Mouse (Mus musculus) liver, embryonic 16.5 days (tissue): ENCODE results near the gene Ifit2. TPM values are rescaled to one million over a fixed set of nuclear protein-coding genes. Genes with fewer than 3 reads are reported as not detected.

Experiments used
- ATAC-seq: fragments of 200-750 bp; cut with Nextera tagmentation; 2 replicates; pipeline ENCODE4 v1.8.0; 2017; ENCODE audit warnings: low read depth, mild to moderate bottlenecking, moderate number of reproducible peaks, moderate library complexity
- H3K27ac ChIP-seq: fragments of 300-500 bp; sonication (generic); 2 replicates; pipeline ENCODE4 v1.5.1; 2014; ENCODE audit warnings: mild to moderate bottlenecking, low read length
- H3K27me3 ChIP-seq: fragments of 300-500 bp; sonication (generic); 2 replicates; pipeline ENCODE4 v1.6.1; 2014; ENCODE audit warnings: low read depth, low read length, mixed read lengths; ENCODE audit not compliant: control insufficient read depth, insufficient read depth
- H3K36me3 ChIP-seq: fragments of 300-500 bp; sonication (generic); 2 replicates; pipeline ENCODE4 v1.6.1; 2014; ENCODE audit warnings: mild to moderate bottlenecking; ENCODE audit not compliant: control insufficient read depth, insufficient read depth
- H3K4me1 ChIP-seq: fragments of 300-500 bp; sonication (generic); 2 replicates; pipeline ENCODE4 v1.6.1; 2014; ENCODE audit warnings: low read depth, low read length, mixed read lengths; ENCODE audit not compliant: control insufficient read depth
- H3K4me2 ChIP-seq: fragments of 300-500 bp; sonication (generic); 2 replicates; pipeline ENCODE4 v1.6.1; 2014; ENCODE audit warnings: low read depth, low read length, mixed read lengths
- H3K4me3 ChIP-seq: fragments of 300-500 bp; sonication (generic); 2 replicates; pipeline ENCODE4 v1.5.1; 2014; ENCODE audit warnings: low read depth, mild to moderate bottlenecking, low read length
- H3K9ac ChIP-seq: fragments of 300-500 bp; sonication (generic); 2 replicates; pipeline ENCODE4 v1.6.1; 2014; ENCODE audit warnings: low read depth, low read length
- H3K9me3 ChIP-seq: fragments of 300-500 bp; sonication (generic); replicated peaks from 2 replicates; pipeline ENCODE4 v1.6.1; 2016; ENCODE audit warnings: low read length; ENCODE audit not compliant: control insufficient read depth
- WGBS: fragments of 180-500 bp; shearing (Covaris S2); extraction: QIAGEN DNeasy Blood & Tissue Kit; methylation state at CpG from one replicate; pipeline ENCODE4 v1.1.7; 2014; ENCODE audit not compliant: insufficient replicate concordance; 5-methylcytosine and 5-hydroxymethylcytosine counted together
- polyA plus RNA-seq: library from polyadenylated mRNA; unstranded; fragments of >200 nt; fragmentation: Nextera tagmentation; extraction: Ambion mirVana; gene quantifications from 2 replicates; pipeline ENCODE4 v1.2.1, GENCODE M21; 2015

The Ifit2 gene
- polyA plus RNA-seq, 1 experiment from 2014 or later: 2.8 TPM

DNA sequence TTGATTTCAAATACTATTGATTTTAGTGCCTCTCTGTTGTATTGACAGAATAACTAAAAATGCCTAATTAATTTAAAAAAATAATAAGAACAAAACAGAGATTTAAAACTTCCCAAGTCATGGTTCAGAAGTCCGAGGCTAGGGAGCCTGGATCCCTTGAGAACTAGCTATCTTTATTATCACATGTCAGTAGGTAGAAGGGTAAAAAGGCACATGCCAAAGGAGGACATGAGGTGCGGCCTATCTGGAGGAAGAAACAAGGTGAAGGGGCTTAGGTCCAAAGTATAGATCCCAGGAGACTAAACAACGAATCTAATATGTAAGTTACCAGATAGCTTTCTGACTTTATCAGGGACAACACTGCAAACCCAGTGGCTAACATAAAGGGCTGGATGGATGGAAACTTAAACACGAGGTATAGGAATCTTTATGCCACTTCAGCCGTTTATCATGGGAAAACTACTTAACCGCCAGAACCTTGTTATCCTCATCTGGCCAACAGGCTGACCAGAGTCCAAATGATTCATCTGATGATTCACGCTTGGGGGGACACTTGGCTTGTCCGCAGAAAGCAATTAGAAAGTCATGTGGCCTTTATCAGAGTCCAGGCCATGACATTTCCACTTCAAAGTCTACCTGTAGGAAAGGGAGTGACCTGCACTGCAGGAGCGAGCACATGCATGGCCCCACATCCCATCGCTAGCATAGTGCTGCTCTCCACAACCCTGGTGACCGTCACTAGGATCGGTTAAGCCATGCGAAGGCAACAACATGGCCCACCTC is 32.5 kb upstream of the Ifit2 start:
- no peak overlapping the region for H3K4me2 ChIP-seq
- H3K36me3 ChIP-seq: no peaks in the 10 kb centered on the region
- H3K4me1 ChIP-seq: peaks cover 6% of the 10 kb centered on the region
- H3K9ac ChIP-seq: no peak overlapping the region
- no peaks in the 10 kb centered on the region for H3K27me3 ChIP-seq
- ATAC-seq: no peak
- H3K27ac ChIP-seq: no peak overlapping the region
- no peak overlapping the region for H3K4me3 ChIP-seq
- WGBS: 69% methylated on average over 13 of the region's 13 CpGs
- H3K9me3 ChIP-seq: no peaks in the 10 kb centered on the region

DNA sequence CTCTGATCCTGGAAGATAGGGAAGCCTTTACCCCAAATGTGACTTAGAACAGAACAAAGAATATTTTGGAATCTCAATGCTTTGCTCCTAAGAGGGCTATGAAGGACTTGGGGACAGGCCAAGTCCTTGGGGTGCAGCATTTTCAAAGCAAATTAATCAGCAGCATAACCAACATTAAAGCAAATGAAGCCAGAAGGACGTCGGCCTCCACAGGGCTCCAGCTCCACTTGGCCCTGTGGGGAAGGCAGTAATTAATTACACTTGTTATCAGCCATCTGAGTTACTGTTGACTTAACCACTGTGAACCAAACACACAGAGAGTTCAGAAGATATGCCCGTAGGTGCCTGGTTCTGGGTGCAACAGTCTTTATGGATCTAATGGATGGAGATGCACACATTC is 31.7 kb upstream of the Ifit2 start:
- H3K4me1 ChIP-seq: peaks cover 6% of the 10 kb centered on the region
- WGBS: 57% methylated on average over 3 of the region's 3 CpGs
- no peak for ATAC-seq
- no peak overlapping the region for H3K9ac ChIP-seq
- no peak overlapping the region for H3K4me3 ChIP-seq
- H3K4me2 ChIP-seq: no peak overlapping the region
- H3K27me3 ChIP-seq: no peaks in the 10 kb centered on the region
- no peak overlapping the region for H3K27ac ChIP-seq
- no peaks in the 10 kb centered on the region for H3K9me3 ChIP-seq
- H3K36me3 ChIP-seq: no peaks in the 10 kb centered on the region

DNA sequence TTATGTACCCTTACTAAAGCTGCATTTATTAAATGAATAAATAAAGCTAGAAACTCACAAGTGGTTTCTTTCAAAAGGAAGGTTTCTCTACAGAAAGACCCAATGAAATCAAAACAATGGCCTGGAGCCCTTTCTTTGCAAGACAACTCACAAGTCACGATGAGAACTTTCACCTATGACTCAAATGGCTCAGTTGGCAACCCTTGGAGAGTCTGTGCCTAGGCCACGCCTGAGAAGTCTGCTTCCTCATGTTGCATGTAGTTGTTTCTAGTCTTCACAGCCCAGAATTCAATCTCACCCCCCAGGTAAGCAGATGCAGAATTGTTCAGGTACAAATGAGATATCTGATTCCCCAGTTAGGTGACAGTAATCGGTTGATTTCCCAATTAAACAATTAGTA is 30.8 kb upstream of the Ifit2 start:
- no peak overlapping the region for H3K4me3 ChIP-seq
- WGBS: 62% methylated on average over 3 of the region's 3 CpGs
- no peak for ATAC-seq
- no peak overlapping the region for H3K4me2 ChIP-seq
- H3K36me3 ChIP-seq: no peaks in the 10 kb centered on the region
- H3K4me1 ChIP-seq: peaks cover 6% of the 10 kb centered on the region
- no peaks in the 10 kb centered on the region for H3K27me3 ChIP-seq
- no peak overlapping the region for H3K9ac ChIP-seq
- no peaks in the 10 kb centered on the region for H3K9me3 ChIP-seq
- H3K27ac ChIP-seq: no peak overlapping the region

DNA sequence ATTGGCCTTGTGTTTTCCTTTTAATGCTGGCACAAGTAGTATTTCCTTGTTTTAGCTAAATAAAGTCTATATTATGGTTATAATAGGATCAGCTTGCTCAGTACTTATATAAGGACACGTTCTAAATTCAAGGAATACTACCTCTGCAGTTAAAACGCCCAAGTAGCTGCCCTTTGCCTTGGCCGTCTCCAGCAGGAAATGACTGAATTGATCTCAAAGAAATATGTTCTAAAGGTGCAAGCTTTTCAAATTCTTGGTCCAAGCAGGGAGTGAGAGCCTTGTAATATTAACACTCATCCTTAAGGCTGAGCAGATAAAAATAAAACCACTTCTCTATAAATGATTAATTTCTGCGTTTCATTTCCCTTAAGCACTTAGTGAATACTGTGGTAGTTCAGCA is 30.4 kb upstream of the Ifit2 start:
- H3K4me3 ChIP-seq: no peak overlapping the region
- H3K9ac ChIP-seq: no peak overlapping the region
- no peaks in the 10 kb centered on the region for H3K27me3 ChIP-seq
- H3K4me1 ChIP-seq: peaks cover 6% of the 10 kb centered on the region
- 65% methylated on average over 4 of the region's 4 CpGs for WGBS
- H3K4me2 ChIP-seq: no peak overlapping the region
- ATAC-seq: no peak
- H3K9me3 ChIP-seq: no peaks in the 10 kb centered on the region
- no peaks in the 10 kb centered on the region for H3K36me3 ChIP-seq
- H3K27ac ChIP-seq: no peak overlapping the region

DNA sequence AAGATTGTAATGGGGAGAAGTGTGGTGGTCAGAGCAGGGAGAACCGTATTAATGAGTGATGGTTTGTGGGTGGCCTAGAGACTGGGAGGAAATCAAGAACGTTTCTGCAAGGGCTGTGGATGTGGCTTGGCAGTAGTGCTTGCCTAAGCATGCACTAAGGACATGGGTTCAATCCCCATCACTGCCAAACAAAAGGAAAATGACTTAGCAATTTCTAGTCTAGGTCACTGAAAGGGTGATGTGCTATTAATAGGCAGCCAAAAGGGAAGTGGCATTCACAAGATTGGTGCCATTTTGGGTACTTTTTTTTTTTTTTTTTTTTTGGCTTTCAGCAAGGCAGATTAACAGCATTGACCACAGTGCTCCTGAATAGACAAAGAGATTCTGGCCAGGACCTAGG is 29.1 kb upstream of the Ifit2 start:
- no peak overlapping the region for H3K4me3 ChIP-seq
- H3K36me3 ChIP-seq: no peaks in the 10 kb centered on the region
- H3K9me3 ChIP-seq: no peaks in the 10 kb centered on the region
- no peaks in the 10 kb centered on the region for H3K27me3 ChIP-seq
- peaks cover 6% of the 10 kb centered on the region for H3K4me1 ChIP-seq
- no peak overlapping the region for H3K9ac ChIP-seq
- ATAC-seq: no peak
- 37% methylated on average over 2 of the region's 2 CpGs for WGBS
- H3K27ac ChIP-seq: no peak overlapping the region
- H3K4me2 ChIP-seq: no peak overlapping the region

DNA sequence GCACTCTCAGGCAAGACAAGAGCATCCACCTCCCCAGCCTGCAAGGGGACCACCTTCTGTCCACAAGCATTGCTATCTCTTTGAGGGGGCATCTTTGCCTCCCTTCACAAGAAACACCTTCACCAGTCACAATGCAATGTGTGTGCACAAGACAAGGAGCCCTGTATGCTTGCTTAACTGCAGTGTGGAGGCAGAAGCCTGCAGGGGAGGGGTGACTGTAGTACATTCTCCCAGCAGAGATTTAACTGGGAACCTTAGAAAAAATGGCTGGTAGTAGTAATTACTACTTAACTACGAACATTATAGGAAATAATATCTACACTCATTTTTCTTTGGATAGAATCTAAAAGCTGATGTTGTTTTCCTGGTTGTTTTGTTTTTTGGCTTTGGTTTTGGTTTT is 28.5 kb upstream of the Ifit2 start:
- Histone ChIP-seq H3K4me1 (peaks cover 6% of the 10 kb centered on the region), H3K9ac (no peak overlapping the region), H3K4me3 (no peak overlapping the region), H3K4me2 (no peak overlapping the region), H3K36me3 (no peaks in the 10 kb centered on the region), H3K9me3 (no peaks in the 10 kb centered on the region), H3K27me3 (no peaks in the 10 kb centered on the region), H3K27ac (no peak overlapping the region)
- no peak for ATAC-seq
- 68% methylated on average over 1 of the region's 1 CpGs for WGBS

DNA sequence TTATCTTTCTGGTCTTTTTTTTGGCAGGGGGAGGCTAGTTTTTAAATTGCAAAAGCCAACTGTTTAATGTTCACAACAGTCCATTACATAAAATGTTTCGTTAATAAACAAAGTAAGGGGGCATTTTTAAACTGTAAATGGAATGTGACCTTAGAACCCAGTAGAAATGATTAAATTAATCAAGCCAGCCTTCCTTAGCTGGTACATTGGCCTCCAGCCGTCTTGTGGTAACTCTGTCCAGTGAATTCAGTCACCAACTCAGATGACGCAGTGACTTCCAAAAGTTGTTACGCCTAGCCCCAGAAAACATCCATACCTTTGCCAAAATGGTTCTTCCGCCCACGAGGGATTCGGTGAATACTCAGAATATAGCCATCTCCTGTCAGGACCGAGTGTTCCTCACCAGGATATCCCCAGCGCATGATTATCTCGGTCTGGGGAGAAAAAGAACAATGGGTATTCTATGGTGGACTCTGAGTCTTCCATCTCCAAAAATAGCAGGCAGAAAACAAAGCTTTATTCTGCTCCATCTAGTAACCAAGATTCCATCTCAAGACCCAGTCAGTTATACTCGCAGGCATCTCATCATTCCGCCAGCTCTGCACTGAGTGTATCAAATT is 27.3 kb upstream of the Ifit2 start:
- H3K4me2 ChIP-seq: no peak overlapping the region
- no peaks in the 10 kb centered on the region for H3K9me3 ChIP-seq
- H3K4me3 ChIP-seq: no peak overlapping the region
- H3K36me3 ChIP-seq: no peaks in the 10 kb centered on the region
- no peaks in the 10 kb centered on the region for H3K27me3 ChIP-seq
- 74% methylated on average over 12 of the region's 12 CpGs for WGBS
- no peak overlapping the region for H3K9ac ChIP-seq
- no peak for ATAC-seq
- H3K27ac ChIP-seq: no peak overlapping the region
- peaks cover 3% of the 10 kb centered on the region; the same call in 1 of the 2 replicates for H3K4me1 ChIP-seq

DNA sequence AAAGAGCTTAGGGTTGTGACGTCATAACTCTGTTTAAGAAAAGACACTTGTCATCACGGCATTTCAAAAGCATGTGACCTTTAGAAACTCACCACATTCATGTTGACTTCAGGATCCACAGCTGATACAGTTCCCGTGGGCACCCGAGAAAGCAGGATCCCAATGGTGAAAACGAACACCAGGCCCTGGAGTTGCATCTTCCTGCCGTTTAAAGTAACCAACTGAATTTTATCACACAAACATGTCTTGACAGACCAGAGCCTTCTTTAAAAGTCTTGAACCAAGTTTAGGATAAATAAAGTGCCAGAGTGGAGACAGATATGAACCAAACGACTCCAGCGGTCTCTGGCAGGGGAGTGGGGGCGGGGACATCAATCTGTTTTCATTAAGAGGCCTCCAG is 25.8 kb upstream of the Ifit2 start:
- WGBS: 51% methylated on average over 9 of the region's 9 CpGs
- no peaks in the 10 kb centered on the region for H3K27me3 ChIP-seq
- H3K9ac ChIP-seq: no peak overlapping the region
- H3K36me3 ChIP-seq: no peaks in the 10 kb centered on the region
- H3K4me2 ChIP-seq: no peak overlapping the region
- no peaks in the 10 kb centered on the region for H3K9me3 ChIP-seq
- no peak overlapping the region for H3K27ac ChIP-seq
- no peaks in the 10 kb centered on the region for H3K4me1 ChIP-seq
- H3K4me3 ChIP-seq: no peak overlapping the region
- ATAC-seq: no peak

DNA sequence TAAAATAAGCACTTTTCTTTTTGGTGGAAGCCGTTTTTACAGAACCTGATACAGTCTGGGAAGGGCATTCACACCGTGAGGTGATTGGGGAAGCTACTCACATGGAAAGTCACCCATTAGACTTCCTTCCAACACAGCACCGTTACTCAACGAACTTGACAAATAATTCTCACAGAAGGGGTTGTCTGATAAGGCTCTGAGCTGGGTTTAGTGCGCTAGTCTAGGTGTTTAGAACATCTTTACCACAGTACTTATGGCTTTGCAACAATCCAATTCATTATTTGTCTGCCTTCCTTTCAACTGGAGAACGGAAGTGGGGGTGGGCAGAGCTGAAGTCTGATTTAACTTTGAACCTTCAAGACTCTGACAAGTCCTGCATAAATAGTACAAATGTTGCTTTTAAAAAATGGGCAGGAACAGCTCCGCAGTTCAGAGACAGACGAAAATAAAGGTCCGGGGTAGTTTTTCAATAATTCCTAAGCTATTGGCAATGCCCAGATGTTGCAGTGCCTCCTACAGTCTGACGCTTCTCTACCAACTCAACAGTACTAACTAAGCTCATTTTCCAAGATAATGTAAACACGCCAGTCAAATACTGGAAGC is 24.1 kb upstream of the Ifit2 start:
- peak overlapping the region; percentile 76 for H3K4me2 ChIP-seq
- H3K36me3 ChIP-seq: no peaks in the 10 kb centered on the region
- peak overlapping the region; percentile 69 for H3K27ac ChIP-seq
- peak; percentile 26 for ATAC-seq
- H3K27me3 ChIP-seq: no peaks in the 10 kb centered on the region
- H3K4me3 ChIP-seq: peak overlapping the region; percentile 70
- WGBS: 1% methylated on average over 11 of the region's 11 CpGs
- peak overlapping the region; percentile 67 for H3K9ac ChIP-seq
- H3K9me3 ChIP-seq: no peaks in the 10 kb centered on the region
- H3K4me1 ChIP-seq: no peaks in the 10 kb centered on the region
